Mouse (Mus musculus) ES-E14 (cell line): Measurements from ENCODE around the gene Myo15b.

Source experiments
- HCFC1 ChIP-seq: IDR thresholded peaks from 2 replicates; pipeline ENCODE4 v1.6.1; 2012; ENCODE audit warnings: low read length, inconsistent platforms, borderline replicate concordance; ENCODE audit not compliant: insufficient read depth
- ZC3H11A ChIP-seq: IDR thresholded peaks from 2 replicates; pipeline ENCODE4 v1.6.1; 2012; ENCODE audit warnings: low read depth, mild to moderate bottlenecking, inconsistent platforms, low read length, borderline replicate concordance

DNA sequence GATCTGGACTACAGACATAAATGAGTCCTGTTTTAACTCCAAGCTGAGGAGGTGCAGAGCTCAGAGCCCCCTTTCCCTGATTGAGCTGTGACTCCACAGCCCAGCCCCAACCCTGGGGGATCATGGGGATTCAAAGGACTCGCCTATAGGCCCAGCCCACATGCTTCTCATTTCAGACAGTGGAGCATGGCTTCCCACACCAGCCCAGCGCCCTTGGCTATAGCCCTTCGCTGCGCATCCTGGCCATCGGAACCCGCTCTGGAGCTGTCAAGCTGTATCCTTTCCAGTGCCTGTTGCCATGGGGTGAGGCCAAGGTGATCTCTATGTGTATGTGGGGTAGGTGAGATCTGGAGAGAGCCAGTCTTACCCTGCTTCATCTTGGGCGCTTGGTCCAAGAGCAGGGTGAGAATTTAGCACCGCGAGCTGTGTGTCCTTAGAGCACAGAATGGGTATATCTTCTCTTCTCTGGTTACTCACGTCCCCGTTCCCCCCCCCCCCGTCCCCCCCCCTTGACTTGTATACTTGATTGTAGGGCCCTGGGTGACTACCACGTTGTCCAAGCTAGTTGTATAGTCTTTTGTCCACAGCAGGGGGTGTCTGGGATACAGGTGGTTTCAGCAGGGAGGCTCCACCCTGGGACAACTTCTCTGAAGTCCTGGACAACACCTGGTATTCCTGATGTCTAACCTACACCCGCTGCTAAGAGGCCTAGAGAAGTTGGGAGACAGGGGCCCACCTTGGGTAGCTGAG is 14.9 kb upstream of the Myo15b start:
- TF ChIP-seq ZC3H11A (no peak), HCFC1 (no peak)
